Mouse (Mus musculus) erythroblast, embryonic 14.5 days (primary cell): ENCODE measurements around the gene Edem2.

Experiments used
- GATA1 ChIP-seq: IDR thresholded peaks from 2 replicates; pipeline ENCODE4 v1.6.1; 2012; ENCODE audit warnings: low read length, inconsistent platforms, mixed read lengths
- TAL1 ChIP-seq: IDR thresholded peaks from 3 replicates; pipeline ENCODE4 v1.6.1; 2012; ENCODE audit warnings: low read length, inconsistent platforms, mixed read lengths

GRCm38 (mm10) chr2:155735080-155735479 is 5.8 kb upstream of the Edem2 start:
- TF ChIP-seq GATA1 (no peak), TAL1 (no peak)
